Mouse (Mus musculus) bone marrow macrophage, adult 2 months (primary cell): Measurements from ENCODE around the gene Naa40. TPM values are rescaled to one million over a fixed set of nuclear protein-coding genes. Genes with fewer than 3 reads are reported as not detected.

Experiments used
- H3K27ac ChIP-seq: 2 replicates; pipeline ENCODE4 v1.5.1; 2012; ENCODE audit warnings: low read depth, low read length; ENCODE audit not compliant: insufficient read depth
- H3K4me1 ChIP-seq: 2 replicates; pipeline ENCODE4 v1.6.1; 2012; ENCODE audit warnings: low read length; ENCODE audit not compliant: control insufficient read depth, insufficient read depth
- H3K4me3 ChIP-seq: 2 replicates; pipeline ENCODE4 v1.5.1; 2012; ENCODE audit warnings: mild to moderate bottlenecking, low read length, moderate library complexity; ENCODE audit not compliant: insufficient read depth
- CTCF ChIP-seq: IDR thresholded peaks from 2 replicates; pipeline ENCODE4 v1.5.1; 2012; ENCODE audit warnings: low read depth, mild to moderate bottlenecking, low read length, moderate library complexity
- POLR2A ChIP-seq: IDR thresholded peaks from 2 replicates; pipeline ENCODE4 v1.6.1; 2012; ENCODE audit warnings: mild to moderate bottlenecking, low read depth, low read length, borderline replicate concordance
- polyA plus RNA-seq: library from polyadenylated mRNA; stranded (reverse); fragments of >200 nt; gene quantifications from 2 replicates; pipeline ENCODE4 v1.2.4, GENCODE M21; 2012; ENCODE audit not compliant: missing spikeins, insufficient read depth, insufficient read length

Gene Naa40
- polyA plus RNA-seq, 1 experiment = 27.4 TPM

- no peak for TF ChIP-seq CTCF
- no peak for TF ChIP-seq POLR2A
- Histone ChIP-seq H3K4me3 (no peak overlapping the region), H3K4me1 (peaks cover 8% of the 10 kb centered on the region; the same call in 1 of the 2 replicates), H3K27ac (no peak overlapping the region)
Measured at GRCm38 (mm10) chr19:7236742-7237141, 4.2 kb downstream of the Naa40 start.

DNA sequence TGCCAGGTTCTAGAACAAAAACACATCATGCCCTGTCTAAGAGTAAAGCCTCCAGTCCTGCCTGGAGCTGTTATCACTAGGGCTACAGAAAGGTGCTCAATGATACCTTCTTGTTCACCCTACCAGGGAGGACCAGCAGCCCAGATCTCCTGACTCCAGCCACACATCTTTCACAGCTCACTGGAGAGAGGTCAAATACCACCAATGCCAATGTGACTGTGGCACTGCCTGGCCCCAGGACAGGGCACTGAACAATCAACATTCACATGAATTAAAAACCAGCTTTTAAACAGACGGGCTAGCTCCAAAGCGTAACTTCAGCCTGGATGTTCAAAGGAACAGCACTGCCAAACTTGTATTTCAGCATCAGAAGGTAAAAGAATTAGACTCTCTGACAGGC is 5.0 kb downstream of the Naa40 start:
- Histone ChIP-seq H3K4me3 (no peak overlapping the region), H3K4me1 (peaks cover 6% of the 10 kb centered on the region; the same call in 1 of the 2 replicates)
- TF ChIP-seq CTCF = no peak
- TF ChIP-seq POLR2A = no peak

GRCm38 (mm10) chr19:7235461-7235860 is 5.5 kb downstream of the Naa40 start:
- no peak for TF ChIP-seq POLR2A
- no peak for TF ChIP-seq CTCF
- Histone ChIP-seq H3K4me1 (peaks cover 6% of the 10 kb centered on the region; the same call in 1 of the 2 replicates), H3K4me3 (no peak overlapping the region), H3K27ac (no peak overlapping the region)

More for the DNA sequence above, 5.0 kb downstream of the Naa40 start:
- no peak overlapping the region for H3K27ac ChIP-seq

DNA sequence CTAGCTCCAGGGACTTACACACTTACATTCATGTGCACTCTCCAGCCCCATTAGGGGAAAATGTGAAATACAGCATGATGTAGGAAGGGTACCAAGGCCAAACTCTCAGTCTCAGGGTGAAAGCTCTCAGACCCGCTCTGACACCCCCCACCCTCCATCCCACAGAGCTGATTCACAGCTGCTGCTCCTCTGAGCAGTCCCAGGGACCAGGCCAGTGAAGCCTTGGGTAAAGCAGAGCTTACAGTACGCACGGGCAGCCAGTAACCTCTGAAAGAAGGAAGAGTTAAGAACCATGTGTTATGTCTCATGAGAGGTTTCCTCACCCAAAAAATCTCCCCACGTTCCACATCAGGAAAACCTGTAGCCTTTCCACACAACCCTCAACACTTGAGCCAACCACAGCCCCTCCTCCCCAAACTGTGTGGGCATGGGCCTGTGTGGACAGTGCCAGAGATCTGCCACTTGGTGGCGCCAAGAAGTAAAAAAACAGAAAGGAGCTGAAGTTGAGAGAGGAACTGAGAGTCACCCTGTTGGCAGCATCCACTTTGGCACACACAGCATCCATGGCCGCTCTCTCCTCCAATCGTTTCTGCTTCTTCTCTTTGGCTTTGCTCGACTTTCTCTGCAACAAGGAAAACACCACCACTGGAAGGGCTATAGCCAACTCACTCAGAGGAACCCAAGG is 6.3 kb downstream of the Naa40 start:
- TF ChIP-seq POLR2A = no peak
- TF ChIP-seq CTCF = peak; percentile 65
- Histone ChIP-seq H3K4me3 (no peak overlapping the region), H3K4me1 (peaks cover 4% of the 10 kb centered on the region; the same call in 1 of the 2 replicates), H3K27ac (no peak overlapping the region)

GRCm38 (mm10) chr19:7226511-7226914 is 14.5 kb downstream of the Naa40 start:
- no peak overlapping the region for H3K4me3 ChIP-seq
- peaks cover 18% of the 10 kb centered on the region for H3K4me1 ChIP-seq
- TF ChIP-seq POLR2A (no peak), CTCF (no peak)
- H3K27ac ChIP-seq = peak overlapping the region; percentile 37

DNA sequence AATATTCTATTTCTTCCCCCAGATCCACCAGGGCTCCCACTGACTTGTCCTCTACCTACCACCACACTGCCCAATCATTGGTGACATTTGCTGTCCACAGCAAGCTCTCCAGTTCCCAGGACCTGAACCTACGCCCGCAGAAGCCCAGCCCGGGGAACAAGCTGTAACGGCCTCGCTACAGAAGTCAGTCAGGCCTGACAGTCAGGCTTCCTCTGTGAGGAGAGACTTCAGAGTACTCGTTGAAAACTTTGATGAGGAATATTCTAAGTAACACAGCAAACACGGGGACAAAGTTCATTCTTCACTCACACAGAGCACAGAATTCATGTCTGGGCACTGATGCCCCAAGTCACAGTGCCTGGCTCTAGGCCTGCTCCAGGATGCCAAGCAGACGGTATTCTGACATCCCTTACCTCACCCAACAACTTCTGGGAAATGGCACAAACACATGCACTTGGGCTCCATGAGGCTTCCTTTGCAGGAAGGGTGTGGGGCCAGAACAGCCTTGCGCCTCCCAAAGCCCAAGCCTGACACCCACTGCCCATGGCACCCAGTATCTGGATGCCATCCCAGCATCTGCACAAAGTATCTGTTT is 15.8 kb downstream of the Naa40 start:
- no peak overlapping the region for H3K4me3 ChIP-seq
- no peak overlapping the region for H3K27ac ChIP-seq
- peaks cover 18% of the 10 kb centered on the region for H3K4me1 ChIP-seq
- TF ChIP-seq CTCF (no peak), POLR2A (no peak)

DNA sequence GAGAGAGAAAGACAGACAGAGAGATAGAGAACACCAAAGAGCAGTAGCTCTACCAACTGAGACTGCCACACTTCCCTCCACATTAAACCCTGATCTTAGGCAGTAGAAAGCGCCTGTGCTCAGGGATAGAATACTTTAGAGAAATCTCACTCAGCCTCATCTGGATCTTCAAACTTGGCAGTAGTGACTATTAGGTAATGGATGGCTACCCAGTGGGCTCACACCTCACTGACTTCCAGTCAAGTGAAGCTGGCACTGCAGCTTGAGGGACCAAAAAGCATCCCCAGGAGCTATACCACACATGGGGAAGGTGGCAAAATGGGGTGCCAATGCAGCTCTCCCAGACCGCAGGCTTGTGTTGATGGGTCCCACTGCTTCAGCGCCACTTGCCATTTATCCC is 16.7 kb downstream of the Naa40 start:
- Histone ChIP-seq H3K4me3 (no peak overlapping the region), H3K4me1 (peaks cover 18% of the 10 kb centered on the region), H3K27ac (no peak overlapping the region)
- no peak for TF ChIP-seq POLR2A
- TF ChIP-seq CTCF = no peak

DNA sequence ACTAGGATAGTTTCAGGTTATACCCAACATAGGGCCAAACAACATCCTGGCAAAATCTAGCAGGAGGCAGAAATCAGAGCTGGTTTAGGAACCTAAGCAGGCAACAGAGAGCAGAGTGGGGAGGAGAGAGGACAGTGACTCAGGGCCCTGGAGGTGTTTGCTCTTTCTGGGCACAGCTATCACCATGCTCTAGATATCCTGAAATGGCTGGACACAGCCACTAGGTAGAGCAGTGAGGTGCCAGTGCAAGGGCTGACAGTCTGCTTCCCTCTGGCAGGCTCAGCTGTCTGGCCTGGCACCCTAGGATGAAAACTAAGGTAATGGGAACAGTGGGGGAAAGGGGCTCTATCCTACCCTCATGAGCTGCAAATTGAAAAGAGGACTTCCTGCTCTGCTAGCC is 17.5 kb downstream of the Naa40 start:
- peaks cover 18% of the 10 kb centered on the region for H3K4me1 ChIP-seq
- no peak overlapping the region for H3K27ac ChIP-seq
- TF ChIP-seq CTCF (no peak), POLR2A (no peak)
- no peak overlapping the region for H3K4me3 ChIP-seq

GRCm38 (mm10) chr19:7222196-7222595 is 18.8 kb downstream of the Naa40 start:
- Histone ChIP-seq H3K4me3 (no peak overlapping the region), H3K27ac (no peak overlapping the region), H3K4me1 (peaks cover 11% of the 10 kb centered on the region)
- TF ChIP-seq POLR2A = no peak

DNA sequence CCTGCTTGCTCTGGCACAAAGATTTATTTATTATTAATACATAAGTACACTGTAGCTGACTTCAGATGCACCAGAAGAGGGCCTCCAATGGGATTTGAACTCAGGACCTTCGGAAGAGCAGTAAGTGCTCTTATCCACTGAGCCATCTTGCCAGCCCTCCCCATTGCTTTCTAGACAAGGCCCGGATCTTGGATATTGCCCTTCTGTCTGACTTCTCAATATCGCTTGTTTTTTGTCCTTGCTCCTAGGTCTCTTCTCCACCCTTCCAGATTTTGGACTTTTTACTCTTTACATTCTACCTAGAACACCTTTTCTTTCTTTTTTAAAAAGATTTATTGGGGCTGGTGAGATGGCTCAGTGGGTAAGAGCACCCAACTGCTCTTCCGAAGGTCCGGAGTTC is 22.2 kb downstream of the Naa40 start:
- TF ChIP-seq CTCF (no peak), POLR2A (no peak)
- peaks cover 22% of the 10 kb centered on the region for H3K4me1 ChIP-seq
- H3K4me3 ChIP-seq = no peak overlapping the region
- H3K27ac ChIP-seq = no peak overlapping the region

GRCm38 (mm10) chr19:7217926-7218267 is 23.1 kb downstream of the Naa40 start:
- Histone ChIP-seq H3K4me3 (peak overlapping the region; percentile 57), H3K27ac (peak overlapping the region; percentile 38), H3K4me1 (peaks cover 22% of the 10 kb centered on the region)
- TF ChIP-seq POLR2A (no peak), CTCF (no peak)
